Mouse (Mus musculus) gastrocnemius, postnatal 25 days (tissue): ENCODE results near the gene Cds2. TPM values are rescaled to one million over a fixed set of nuclear protein-coding genes. Genes with fewer than 3 reads are reported as not detected.
A peak's percentile ranks its signal among the peaks of the same experiment; 100 is the strongest.
"Not testable (repeated sequence)": the region's sequence is repeated elsewhere in the genome, so short reads cannot be mapped to it uniquely, and the experiment has no call there.

ENCODE experiments used
- DNase-seq: peaks from one replicate; pipeline ENCODE4 v3.0.0; 2022
- long read RNA-seq, 2 experiments: library from polyadenylated mRNA; stranded (forward); transcript quantifications; one replicate each; pipeline ENCODE4 v2.0.0; 2021
- total RNA-seq, 2 experiments: library from RNA; stranded (reverse); gene quantifications; 1 replicate in 1 of 2; 2 replicates in 1 of 2; pipeline ENCODE4 v1.2.3; 2021

Gene Cds2
- total RNA-seq, result 10 to 100 TPM; 12.5 to 16.8 TPM
- long read RNA-seq, experiment 1, full-length matches to known transcripts, result 1 of 9 reads
- long read RNA-seq, experiment 1, partial matches to known transcripts, result 0 of 9 reads
- long read RNA-seq, experiment 1, other reads (novel, unspliced or antisense), result 8 of 9 reads
- long read RNA-seq, experiment 2, full-length matches to known transcripts, result 2 of 11 reads
- long read RNA-seq, experiment 2, partial matches to known transcripts, result 7 of 11 reads
- long read RNA-seq, experiment 2, other reads (novel, unspliced or antisense), result 2 of 11 reads

- peak; percentile 99 for DNase-seq
Observed at GRCm38 (mm10) chr2:132262879-132263398, at the start of gene Cds2. TSS of gene Cds2 (plus strand) at chr2:132263148.

DNA sequence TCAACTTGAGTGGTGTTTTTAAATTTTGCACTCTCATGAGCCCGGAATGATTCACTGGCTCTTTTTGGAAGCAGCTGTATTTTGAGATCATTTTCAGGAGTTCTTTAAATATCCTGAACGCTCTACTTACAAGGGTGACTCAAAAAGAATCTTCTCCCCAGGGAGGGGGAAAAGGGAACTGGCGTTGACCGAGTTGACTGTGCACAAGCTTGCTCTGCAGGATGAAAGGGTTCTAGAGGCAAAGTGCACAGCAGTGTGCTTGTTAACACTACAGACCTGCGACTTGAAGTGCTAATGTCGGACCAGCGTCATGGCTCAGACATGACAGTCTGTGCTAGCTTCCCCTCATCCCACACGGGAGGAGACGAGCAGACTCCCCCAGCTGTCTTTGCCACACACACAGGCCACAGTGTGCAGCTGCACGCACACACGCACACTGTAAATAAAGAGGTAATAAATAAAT is 41.3 kb upstream of the Cds2 start:
- peak; percentile 15 for DNase-seq

DNA sequence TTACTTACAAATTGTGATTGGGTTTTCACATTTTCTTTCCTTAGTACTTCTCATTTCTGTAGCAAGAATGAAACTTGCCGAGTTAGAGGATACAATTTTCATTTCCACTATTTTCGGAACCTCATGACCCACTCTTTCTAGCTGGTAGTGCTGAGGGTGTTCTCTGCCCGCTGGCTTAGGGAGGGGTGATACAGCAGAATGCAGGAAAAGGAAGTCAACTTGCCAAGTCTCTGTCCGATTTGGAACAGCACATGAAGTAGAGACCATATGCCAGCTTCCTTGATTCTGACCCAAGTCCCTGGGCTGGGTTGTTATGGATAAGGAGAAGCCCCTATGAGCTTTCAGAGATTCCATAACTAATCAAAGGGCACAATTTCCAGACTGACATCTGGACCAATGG is 38.6 kb upstream of the Cds2 start:
- DNase-seq, result no peak

- DNase-seq, result no peak
Observed at GRCm38 (mm10) chr2:132232413-132232945, 30.5 kb upstream of the Cds2 start.

GRCm38 (mm10) chr2:132233985-132234765 is 28.8 kb upstream of the Cds2 start:
- DNase-seq, result no peak

GRCm38 (mm10) chr2:132235291-132235690 is 27.7 kb upstream of the Cds2 start:
- no peak for DNase-seq

GRCm38 (mm10) chr2:132235975-132236374 is 27.0 kb upstream of the Cds2 start:
- DNase-seq, result no peak

- DNase-seq, result not testable (repeated sequence)
Observed at GRCm38 (mm10) chr2:132239434-132239833, 23.5 kb upstream of the Cds2 start.

GRCm38 (mm10) chr2:132240457-132240856 is 22.5 kb upstream of the Cds2 start:
- DNase-seq, result peak; percentile 15

- no peak for DNase-seq
Observed at GRCm38 (mm10) chr2:132243370-132243769, 19.6 kb upstream of the Cds2 start.

- peak; percentile 93 for DNase-seq
Observed at GRCm38 (mm10) chr2:132247539-132248313, 15.2 kb upstream of the Cds2 start, which contains the start of gene Tmem230. TSS of gene Tmem230 (minus strand) at chr2:132247807.

DNA sequence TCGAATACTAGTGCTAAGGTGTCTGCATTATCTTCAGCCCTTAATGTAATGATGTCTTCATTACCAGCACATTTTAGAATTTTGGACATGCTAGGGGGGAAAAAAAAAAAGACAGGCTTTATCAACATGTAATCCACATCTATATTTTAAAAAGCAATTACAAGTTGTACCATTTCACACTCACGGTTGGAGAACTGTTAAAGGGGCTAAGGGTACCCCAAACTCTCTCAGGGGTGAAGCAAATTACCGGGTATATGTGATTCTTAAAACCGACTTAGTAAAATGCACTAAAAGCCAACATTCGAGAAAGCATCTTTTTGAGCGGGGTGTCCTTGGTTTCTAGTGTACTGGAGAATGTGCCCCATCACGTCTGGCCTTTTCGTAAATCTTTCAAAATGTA is 11.0 kb upstream of the Cds2 start:
- DNase-seq, result no peak

- DNase-seq, result peak; percentile 98
Observed at GRCm38 (mm10) chr2:132252542-132253528, 10.1 kb upstream of the Cds2 start, which contains the start of gene Pcna. TSS of gene Pcna (minus strand) at chr2:132253314.

DNA sequence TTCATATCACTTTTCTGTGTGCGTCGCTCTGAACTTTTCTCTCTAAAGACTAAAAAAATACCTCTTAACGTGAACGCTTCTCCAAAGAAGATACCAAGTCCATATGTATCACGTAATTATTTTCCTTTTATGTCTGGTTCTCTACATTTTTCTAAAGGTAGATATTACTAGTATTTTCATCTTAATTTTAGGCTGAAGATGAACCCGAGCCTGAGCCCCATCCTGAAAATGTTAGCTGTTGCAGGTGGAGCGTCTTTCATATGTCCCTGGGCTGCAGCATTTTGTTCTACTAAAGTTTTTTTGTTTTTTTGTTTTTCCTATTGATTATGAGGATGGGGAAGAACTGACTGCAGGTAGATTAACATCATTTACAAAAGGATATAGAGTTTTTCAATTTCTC is 9.3 kb upstream of the Cds2 start:
- DNase-seq, result no peak

GRCm38 (mm10) chr2:132257350-132258068 is 5.4 kb upstream of the Cds2 start:
- DNase-seq, result no peak

DNA sequence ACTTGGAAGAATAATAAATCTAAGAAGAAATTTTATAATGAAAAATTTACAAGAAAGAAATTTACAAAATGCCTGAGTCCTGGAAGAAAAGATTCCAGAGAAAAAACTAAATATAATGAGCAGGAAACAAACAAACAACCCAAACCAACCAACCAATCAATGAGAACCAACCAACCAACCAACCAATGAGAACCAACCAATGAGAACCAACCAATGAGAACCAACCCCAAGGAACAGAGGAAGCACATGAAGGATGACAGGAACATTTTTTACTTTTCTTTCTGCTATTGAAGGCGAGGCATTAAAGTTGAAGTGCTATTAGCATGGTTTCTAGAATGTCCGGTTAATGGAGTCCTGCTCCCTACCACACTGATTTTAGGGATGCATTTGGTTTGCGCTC is 2.3 kb upstream of the Cds2 start:
- DNase-seq, result no peak

DNA sequence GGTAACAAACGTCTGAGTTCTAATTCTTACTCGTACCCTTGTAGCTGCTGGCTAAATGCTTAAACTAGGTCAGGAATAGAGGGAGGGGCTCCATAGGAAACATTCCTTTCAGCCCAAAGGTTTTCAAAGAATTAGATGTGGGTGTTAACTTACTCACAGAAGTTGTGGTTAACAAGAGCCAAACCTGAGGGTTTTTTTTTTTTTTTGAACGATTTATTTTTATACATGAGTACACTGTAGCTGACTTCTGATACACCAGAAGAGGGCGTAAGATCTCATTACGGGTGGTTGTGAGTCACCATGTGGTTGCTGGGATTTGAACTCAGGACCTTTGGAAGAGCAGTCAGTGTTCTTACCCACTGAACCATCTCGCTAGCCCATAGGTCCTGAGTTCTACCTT is 773 bp upstream of the Cds2 start:
- no peak for DNase-seq

GRCm38 (mm10) chr2:132263421-132264265 is 695 bp downstream of the Cds2 start:
- no peak for DNase-seq

DNA sequence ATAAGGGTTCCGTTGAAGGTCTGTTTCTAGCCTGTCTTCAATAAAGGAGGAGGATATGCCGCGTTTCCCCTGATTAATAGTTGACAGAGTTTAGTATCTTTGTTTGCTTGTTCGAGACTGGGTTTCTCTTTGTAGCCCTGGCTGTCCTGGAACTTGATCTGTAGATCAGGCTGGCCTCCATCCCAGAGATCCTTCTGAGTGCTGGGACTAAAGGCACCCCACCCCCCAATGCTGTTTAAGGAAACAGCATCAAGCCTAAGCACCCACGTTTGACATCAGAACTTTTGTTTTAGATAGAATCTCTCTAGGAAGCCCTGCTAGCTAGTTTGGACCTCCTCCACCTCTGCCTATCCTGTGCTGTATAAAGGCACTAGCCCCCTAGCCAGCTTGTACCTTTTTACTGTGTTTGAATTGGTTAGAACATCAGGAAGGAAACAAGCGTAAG is 1.3 kb downstream of the Cds2 start:
- no peak for DNase-seq
